Mouse (Mus musculus): ENCODE data around the gene Ddi2. TPM values are rescaled to one million over a fixed set of nuclear protein-coding genes. Genes with fewer than 3 reads are reported as not detected.

Ddi2 gene
- polyA plus RNA-seq, 1 experiment from 2014 or later: 25.7 TPM

GRCm38 (mm10) chr4:141749557-141749956 is 26.3 kb upstream of the Ddi2 start:
- Histone ChIP-seq H3K9ac (ENCODE audit: low read length) (no peak overlapping the region), H3K4me3 (ENCODE audit: low read depth, low read length) (no peak overlapping the region), H3K4me1 (ENCODE audit: control insufficient read depth, insufficient read depth, low read length) (no peaks in the 10 kb centered on the region), H3K4me2 (ENCODE audit: low read depth) (no peak overlapping the region), H3K27me3 (ENCODE audit: control insufficient read depth, insufficient read depth, low read length) (no peaks in the 10 kb centered on the region), H3K9me3 (ENCODE audit: control insufficient read depth, low read length) (no peaks in the 10 kb centered on the region), H3K36me3 (ENCODE audit: control insufficient read depth, insufficient read depth, low read length) (no peaks in the 10 kb centered on the region), H3K27ac (ENCODE audit: low read depth, low read length) (no peak overlapping the region)
- WGBS: 47% methylated on average over 11 of the region's 11 CpGs
- ATAC-seq (ENCODE audit: insufficient read depth, low FRiP score, low TSS enrichment) (no peak), DNase-seq (ENCODE audit: low spot score) (no peak)

GRCm38 (mm10) chr4:141746578-141747346 is 23.5 kb upstream of the Ddi2 start, which contains the start of gene Agmat:
Gene Agmat (plus strand): TSS chr4:141746672.
- DNase-seq (ENCODE audit: low spot score) (no peak), ATAC-seq (ENCODE audit: insufficient read depth, low FRiP score, low TSS enrichment) (no peak)
- no peak within 1 kb of the TSS for H3K9ac ChIP-seq (ENCODE audit: low read length)
- 22% methylated on average over 25 of the region's 25 CpGs for WGBS
- no peak within 1 kb of the TSS for H3K4me3 ChIP-seq (ENCODE audit: low read depth, low read length)
- H3K9me3 ChIP-seq (ENCODE audit: control insufficient read depth, low read length): no peaks in the 10 kb centered on the region
- H3K27ac ChIP-seq (ENCODE audit: low read depth, low read length): no peak within 1 kb of the TSS
- no peak within 1 kb of the TSS for H3K4me2 ChIP-seq (ENCODE audit: low read depth)
- H3K4me1 ChIP-seq (ENCODE audit: control insufficient read depth, insufficient read depth, low read length): no peaks in the 10 kb centered on the region
- H3K27me3 ChIP-seq (ENCODE audit: control insufficient read depth, insufficient read depth, low read length): no peaks in the 10 kb centered on the region
- no peaks in the 10 kb centered on the region for H3K36me3 ChIP-seq (ENCODE audit: control insufficient read depth, insufficient read depth, low read length)

- no peak overlapping the region for H3K9ac ChIP-seq (ENCODE audit: low read length)
- no peaks in the 10 kb centered on the region for H3K4me1 ChIP-seq (ENCODE audit: control insufficient read depth, insufficient read depth, low read length)
- H3K27ac ChIP-seq (ENCODE audit: low read depth, low read length): no peak overlapping the region
- no peaks in the 10 kb centered on the region for H3K9me3 ChIP-seq (ENCODE audit: control insufficient read depth, low read length)
- no peaks in the 10 kb centered on the region for H3K27me3 ChIP-seq (ENCODE audit: control insufficient read depth, insufficient read depth, low read length)
- no peaks in the 10 kb centered on the region for H3K36me3 ChIP-seq (ENCODE audit: control insufficient read depth, insufficient read depth, low read length)
- H3K4me3 ChIP-seq (ENCODE audit: low read depth, low read length): no peak overlapping the region
- WGBS: 90% methylated on average over 4 of the region's 4 CpGs
- ATAC-seq (ENCODE audit: insufficient read depth, low FRiP score, low TSS enrichment) (no peak), DNase-seq (ENCODE audit: low spot score) (no peak)
- H3K4me2 ChIP-seq (ENCODE audit: low read depth): no peak overlapping the region
Observed at GRCm38 (mm10) chr4:141742381-141742780, 19.2 kb upstream of the Ddi2 start.

- no peak overlapping the region for H3K27ac ChIP-seq (ENCODE audit: low read depth, low read length)
- H3K4me3 ChIP-seq (ENCODE audit: low read depth, low read length): no peak overlapping the region
- DNase-seq (ENCODE audit: low spot score) (no peak), ATAC-seq (ENCODE audit: insufficient read depth, low FRiP score, low TSS enrichment) (no peak)
- no peaks in the 10 kb centered on the region for H3K4me1 ChIP-seq (ENCODE audit: control insufficient read depth, insufficient read depth, low read length)
- no peak overlapping the region for H3K9ac ChIP-seq (ENCODE audit: low read length)
- H3K27me3 ChIP-seq (ENCODE audit: control insufficient read depth, insufficient read depth, low read length): no peaks in the 10 kb centered on the region
- H3K4me2 ChIP-seq (ENCODE audit: low read depth): no peak overlapping the region
- no peaks in the 10 kb centered on the region for H3K36me3 ChIP-seq (ENCODE audit: control insufficient read depth, insufficient read depth, low read length)
- H3K9me3 ChIP-seq (ENCODE audit: control insufficient read depth, low read length): no peaks in the 10 kb centered on the region
- WGBS: 71% methylated on average over 9 of the region's 9 CpGs
Observed at GRCm38 (mm10) chr4:141741856-141742255, 18.6 kb upstream of the Ddi2 start.

- H3K27me3 ChIP-seq (ENCODE audit: control insufficient read depth, insufficient read depth, low read length): no peaks in the 10 kb centered on the region
- H3K9ac ChIP-seq (ENCODE audit: low read length): no peak overlapping the region
- H3K36me3 ChIP-seq (ENCODE audit: control insufficient read depth, insufficient read depth, low read length): no peaks in the 10 kb centered on the region
- H3K27ac ChIP-seq (ENCODE audit: low read depth, low read length): no peak overlapping the region
- H3K9me3 ChIP-seq (ENCODE audit: control insufficient read depth, low read length): no peaks in the 10 kb centered on the region
- no peak overlapping the region for H3K4me2 ChIP-seq (ENCODE audit: low read depth)
- DNase-seq (ENCODE audit: low spot score) (no peak), ATAC-seq (ENCODE audit: insufficient read depth, low FRiP score, low TSS enrichment) (no peak)
- no peak overlapping the region for H3K4me3 ChIP-seq (ENCODE audit: low read depth, low read length)
- 77% methylated on average over 8 of the region's 8 CpGs for WGBS
- H3K4me1 ChIP-seq (ENCODE audit: control insufficient read depth, insufficient read depth, low read length): no peaks in the 10 kb centered on the region
Observed at GRCm38 (mm10) chr4:141738015-141738414, 14.8 kb upstream of the Ddi2 start.

DNA sequence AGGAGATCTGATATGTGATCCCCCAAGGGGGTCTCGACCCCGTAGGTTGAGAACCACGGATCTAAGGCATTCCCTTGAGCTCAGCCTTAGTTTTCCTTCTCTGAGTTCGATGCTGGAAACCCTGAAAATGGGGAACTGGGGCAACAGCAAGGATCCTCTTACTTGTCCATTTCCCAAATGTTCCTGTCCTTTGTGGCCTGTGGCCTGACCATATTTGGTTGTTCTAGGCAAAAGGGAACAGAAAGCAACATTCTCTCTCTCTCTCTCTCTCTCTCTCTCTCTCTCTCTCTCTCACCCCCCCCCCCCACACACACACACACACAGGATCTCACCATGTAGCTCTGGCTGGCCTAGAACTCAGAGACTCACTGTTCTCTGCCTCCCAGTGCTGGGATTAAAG is 13.6 kb upstream of the Ddi2 start:
- Histone ChIP-seq H3K36me3 (ENCODE audit: control insufficient read depth, insufficient read depth, low read length) (no peaks in the 10 kb centered on the region), H3K9me3 (ENCODE audit: control insufficient read depth, low read length) (no peaks in the 10 kb centered on the region), H3K4me3 (ENCODE audit: low read depth, low read length) (no peak overlapping the region), H3K9ac (ENCODE audit: low read length) (no peak overlapping the region), H3K4me1 (ENCODE audit: control insufficient read depth, insufficient read depth, low read length) (no peaks in the 10 kb centered on the region), H3K4me2 (ENCODE audit: low read depth) (no peak overlapping the region), H3K27me3 (ENCODE audit: control insufficient read depth, insufficient read depth, low read length) (no peaks in the 10 kb centered on the region), H3K27ac (ENCODE audit: low read depth, low read length) (no peak overlapping the region)
- DNase-seq (ENCODE audit: low spot score) (no peak), ATAC-seq (ENCODE audit: insufficient read depth, low FRiP score, low TSS enrichment) (no peak)
- 66% methylated on average over 4 of the region's 4 CpGs for WGBS

GRCm38 (mm10) chr4:141735206-141735560 is 12.0 kb upstream of the Ddi2 start:
- H3K36me3 ChIP-seq (ENCODE audit: control insufficient read depth, insufficient read depth, low read length): no peaks in the 10 kb centered on the region
- peak overlapping the region; percentile 49; the same call in 1 of the 2 replicates for H3K9ac ChIP-seq (ENCODE audit: low read length)

DNA sequence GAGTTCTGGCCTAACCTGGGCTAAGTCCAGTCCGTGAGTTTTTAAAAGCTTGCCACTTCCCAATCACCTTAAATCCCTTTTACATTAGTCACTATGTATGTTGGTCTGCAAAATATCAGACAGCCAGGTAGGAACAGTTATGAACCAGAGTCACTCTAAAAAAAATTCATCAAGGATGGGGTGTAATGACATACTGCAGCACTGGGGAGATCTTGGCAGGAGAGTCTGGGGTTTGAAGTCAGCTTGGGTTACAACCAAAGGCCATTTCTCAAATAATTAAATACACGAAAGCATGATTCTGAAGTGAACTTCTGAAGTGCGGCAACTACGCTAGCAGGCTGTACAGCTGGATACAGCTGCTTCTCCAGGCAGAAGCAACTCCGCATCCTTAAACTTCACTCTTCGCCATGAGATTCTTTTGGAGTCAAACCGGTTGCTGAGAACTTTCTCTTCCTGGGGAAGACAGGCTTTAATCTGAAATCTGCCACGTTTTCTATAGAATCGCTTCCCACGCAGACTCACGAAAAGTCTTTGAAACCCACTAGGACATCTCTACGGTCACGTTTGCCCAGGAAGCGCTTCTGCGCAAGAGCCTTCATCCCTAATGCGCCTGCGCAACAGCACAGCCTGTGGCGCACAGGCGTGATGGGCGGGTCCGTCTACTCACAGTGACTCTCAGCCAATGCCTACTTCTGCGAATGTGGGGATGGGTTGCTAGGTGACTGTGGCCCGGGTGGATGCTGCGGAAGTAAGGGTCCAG is 11.4 kb upstream of the Ddi2 start:
- Histone ChIP-seq H3K9me3 (ENCODE audit: control insufficient read depth, low read length) (no peaks in the 10 kb centered on the region), H3K4me3 (ENCODE audit: low read depth, low read length) (peak overlapping the region; percentile 31), H3K27ac (ENCODE audit: low read depth, low read length) (no peak overlapping the region), H3K4me2 (ENCODE audit: low read depth) (peak overlapping the region; percentile 57), H3K36me3 (ENCODE audit: control insufficient read depth, insufficient read depth, low read length) (no peaks in the 10 kb centered on the region), H3K27me3 (ENCODE audit: control insufficient read depth, insufficient read depth, low read length) (no peaks in the 10 kb centered on the region), H3K4me1 (ENCODE audit: control insufficient read depth, insufficient read depth, low read length) (no peaks in the 10 kb centered on the region), H3K9ac (ENCODE audit: low read length) (peak overlapping the region; percentile 49)
- ATAC-seq (ENCODE audit: insufficient read depth, low FRiP score, low TSS enrichment): peak; percentile 96
- 10% methylated on average over 24 of the region's 24 CpGs for WGBS
- peak; percentile 92 for DNase-seq (ENCODE audit: low spot score)

More at GRCm38 (mm10) chr4:141735206-141735560, 12.0 kb upstream of the Ddi2 start:
- DNase-seq (ENCODE audit: low spot score): no peak
- ATAC-seq (ENCODE audit: insufficient read depth, low FRiP score, low TSS enrichment): no peak
- H3K27ac ChIP-seq (ENCODE audit: low read depth, low read length): no peak overlapping the region
- H3K4me1 ChIP-seq (ENCODE audit: control insufficient read depth, insufficient read depth, low read length): no peaks in the 10 kb centered on the region
- H3K4me2 ChIP-seq (ENCODE audit: low read depth): peak overlapping the region; percentile 57
- WGBS: 25% methylated on average over 9 of the region's 9 CpGs
- H3K4me3 ChIP-seq (ENCODE audit: low read depth, low read length): peak overlapping the region; percentile 31
- H3K9me3 ChIP-seq (ENCODE audit: control insufficient read depth, low read length): no peaks in the 10 kb centered on the region
- no peaks in the 10 kb centered on the region for H3K27me3 ChIP-seq (ENCODE audit: control insufficient read depth, insufficient read depth, low read length)

DNA sequence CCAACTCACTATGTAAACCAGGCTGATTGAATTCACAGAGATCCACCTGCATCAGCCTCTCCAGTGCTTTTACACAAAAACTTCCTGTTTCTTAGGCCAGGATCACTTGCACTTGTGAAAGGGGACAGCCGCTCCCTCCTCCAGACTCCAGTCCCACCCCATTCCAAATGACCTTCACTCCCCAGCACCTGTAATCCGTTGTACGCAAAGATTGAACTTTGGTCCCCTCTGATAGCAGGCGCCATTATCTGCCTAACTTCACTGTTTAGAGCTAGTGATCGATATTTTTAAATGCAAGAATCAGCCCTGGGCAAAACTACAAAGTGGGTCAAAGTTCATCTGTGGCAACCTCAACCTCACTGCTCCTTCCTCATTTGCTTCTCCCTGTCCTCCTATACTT is 8.5 kb upstream of the Ddi2 start:
- no peak for DNase-seq (ENCODE audit: low spot score)
- H3K4me2 ChIP-seq (ENCODE audit: low read depth): no peak overlapping the region
- no peaks in the 10 kb centered on the region for H3K27me3 ChIP-seq (ENCODE audit: control insufficient read depth, insufficient read depth, low read length)
- H3K27ac ChIP-seq (ENCODE audit: low read depth, low read length): no peak overlapping the region
- H3K36me3 ChIP-seq (ENCODE audit: control insufficient read depth, insufficient read depth, low read length): no peaks in the 10 kb centered on the region
- H3K4me3 ChIP-seq (ENCODE audit: low read depth, low read length): no peak overlapping the region
- WGBS: 77% methylated on average over 5 of the region's 5 CpGs
- H3K4me1 ChIP-seq (ENCODE audit: control insufficient read depth, insufficient read depth, low read length): no peaks in the 10 kb centered on the region
- no peak for ATAC-seq (ENCODE audit: insufficient read depth, low FRiP score, low TSS enrichment)
- no peaks in the 10 kb centered on the region for H3K9me3 ChIP-seq (ENCODE audit: control insufficient read depth, low read length)
- H3K9ac ChIP-seq (ENCODE audit: low read length): no peak overlapping the region

Measured in neural tube, embryonic 11.5 days (tissue).